Mouse (Mus musculus): ENCODE measurements at regions not wholly inside any gene's neighbourhood (a gene's known extent, or its start where the extent isn't known, plus 50 kb on each side); places are given as distances from the start of the nearest gene placed in this dataset.

DNA sequence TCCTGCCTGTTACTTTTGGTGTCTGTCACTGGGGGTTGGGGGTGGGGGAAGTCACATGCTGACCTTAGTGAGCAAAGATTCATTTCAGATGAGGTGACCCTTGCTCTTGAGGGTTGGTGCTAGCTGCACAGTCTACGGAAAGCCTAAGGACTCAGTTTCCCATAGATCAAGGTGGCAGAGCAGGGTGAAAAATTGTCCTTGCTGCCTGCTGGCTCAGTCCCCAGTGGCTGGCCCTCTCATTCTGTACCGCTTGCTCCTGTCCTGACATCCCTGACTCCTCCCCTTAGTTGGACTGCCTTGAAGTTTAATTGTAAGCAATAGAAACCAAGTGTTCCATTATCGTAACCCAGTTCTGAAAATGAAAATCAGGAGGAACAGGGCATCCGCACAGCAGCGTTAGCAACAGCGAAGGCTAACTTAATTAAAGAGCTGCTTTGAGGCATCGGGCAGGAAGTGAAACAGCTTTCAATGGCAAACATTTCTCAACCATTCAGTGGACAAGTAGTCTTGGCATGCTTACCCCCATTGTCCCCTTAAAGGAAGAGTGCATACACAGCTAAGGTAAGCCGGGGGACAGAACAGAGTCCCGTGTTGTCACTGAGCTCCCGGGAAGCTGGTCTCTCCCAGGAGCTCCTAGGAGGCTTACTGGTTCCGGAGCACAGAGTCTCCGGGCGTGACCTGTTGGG is 151.9 kb upstream of the Id2 start:
- no peak for TF ChIP-seq CTCF (IDR thresholded peaks at IDR 0.05; ENCODE audit: borderline replicate concordance, insufficient read depth, low read depth, low read length)
- TF ChIP-seq POLR2A (IDR thresholded peaks at IDR 0.05; ENCODE audit: borderline replicate concordance, insufficient read depth, low read length), result no peak
